Comparison of ENCODE assay signal across 8 mouse cellular contexts in genomic region chr10:60209237-60209636, GRCm38 (mm10). TPM values are rescaled to one million over a fixed set of nuclear protein-coding genes. Genes with fewer than 3 reads are reported as not detected.
A peak's percentile ranks its signal among the peaks of the same experiment; 100 is the strongest.
DNase-seq lines count a peak whose midpoint lies in the region; ATAC-seq and TF ChIP-seq lines count a peak whose summit lies in the region.

No protein-coding gene starts in this region.

- peak overlapping the region; percentile 14; the same call in 1 of the 2 replicates for H3K27ac ChIP-seq in neural tube, embryonic 13.5 days (replicated peaks)
- peak overlapping the region; percentile 32; the same call in 1 of the 2 replicates for H3K27ac ChIP-seq in hindbrain, embryonic 13.5 days
- H3K27ac ChIP-seq in limb, embryonic 15.5 days: peak overlapping the region; percentile 77

- peaks cover 60% of the 10 kb centered on the region for H3K4me1 ChIP-seq in neural tube, embryonic 13.5 days (replicated peaks)
- peaks cover 48% of the 10 kb centered on the region for H3K4me1 ChIP-seq in hindbrain, embryonic 13.5 days (replicated peaks)
- H3K4me1 ChIP-seq in limb, embryonic 15.5 days: peaks cover 45% of the 10 kb centered on the region

- no peak for ATAC-seq in neural tube, embryonic 13.5 days (ENCODE audit: low read depth)
- no peak for ATAC-seq in hindbrain, embryonic 13.5 days (ENCODE audit: low FRiP score)
- peak; percentile 41; the same call in 1 of the 2 replicates for ATAC-seq in limb, embryonic 15.5 days (ENCODE audit: insufficient number of reproducible peaks, low FRiP score, low TSS enrichment, low read depth)

- DNase-seq in neural tube, embryonic 10.5 days (ENCODE audit: extremely low spot score, low spot score): no peak
- DNase-seq in brain, embryonic 14.5 days (ENCODE audit: low read depth): peak; percentile 85
- peak; percentile 53 to 87 for DNase-seq in frontal cortex, adult 2 months (ENCODE audit: extremely low spot score in 1 of 2, low spot score in 1 of 2)
- no peak for DNase-seq in embryo, embryonic 11 days
- no peak for DNase-seq in thymus, postnatal 4 days

- no peak overlapping the region for H3K4me2 ChIP-seq in neural tube, embryonic 13.5 days
- H3K4me2 ChIP-seq in hindbrain, embryonic 13.5 days: no peak overlapping the region
- no peak overlapping the region for H3K4me2 ChIP-seq in limb, embryonic 15.5 days

- WGBS in neural tube, embryonic 13.5 days: 55% methylated on average over 5 of the region's 5 CpGs
- 56% methylated on average over 5 of the region's 5 CpGs for WGBS in hindbrain, embryonic 13.5 days
- 43% methylated on average over 5 of the region's 5 CpGs for WGBS in limb, embryonic 15.5 days

- H3K36me3 ChIP-seq in neural tube, embryonic 13.5 days: no peaks in the 10 kb centered on the region
- no peaks in the 10 kb centered on the region for H3K36me3 ChIP-seq in hindbrain, embryonic 13.5 days
- H3K36me3 ChIP-seq in limb, embryonic 15.5 days: no peaks in the 10 kb centered on the region

- no peak for TF ChIP-seq POLR2A in brain, embryonic 14.5 days (IDR thresholded peaks at IDR 0.05; ENCODE audit: borderline replicate concordance, extremely low read depth, insufficient read depth, insufficient read length, poor library complexity, severe bottlenecking)

- H3K9me3 ChIP-seq in neural tube, embryonic 13.5 days: no peaks in the 10 kb centered on the region
- H3K9me3 ChIP-seq in hindbrain, embryonic 13.5 days: no peaks in the 10 kb centered on the region
- no peaks in the 10 kb centered on the region for H3K9me3 ChIP-seq in limb, embryonic 15.5 days

- H3K9ac ChIP-seq in neural tube, embryonic 13.5 days: no peak overlapping the region
- H3K9ac ChIP-seq in hindbrain, embryonic 13.5 days: no peak overlapping the region
- H3K9ac ChIP-seq in limb, embryonic 15.5 days: no peak overlapping the region

- no peak overlapping the region for H3K4me3 ChIP-seq in neural tube, embryonic 13.5 days
- H3K4me3 ChIP-seq in hindbrain, embryonic 13.5 days: no peak overlapping the region
- no peak overlapping the region for H3K4me3 ChIP-seq in limb, embryonic 15.5 days

- no peaks in the 10 kb centered on the region for H3K27me3 ChIP-seq in neural tube, embryonic 13.5 days
- no peaks in the 10 kb centered on the region for H3K27me3 ChIP-seq in hindbrain, embryonic 13.5 days
- H3K27me3 ChIP-seq in limb, embryonic 15.5 days: no peaks in the 10 kb centered on the region

- no peak for TF ChIP-seq CTCF in brain, embryonic 14.5 days (IDR thresholded peaks at IDR 0.05; ENCODE audit: borderline replicate concordance, extremely low read depth, insufficient read depth, insufficient read length)

RNA-seq across cellular contexts. Expression of gene Chst3, which starts 9.8 kb away (rescaled TPM):
- polyA plus RNA-seq in neural tube, embryonic 13.5 days (2015; fragmentation: Nextera tagmentation; extraction: Ambion mirVana): 1.9 and 2.7 TPM in 2 replicates
- polyA plus RNA-seq in brain, embryonic 14.5 days (2012; rRNA removed): 3.1 and 4.6 TPM in 2 replicates
- polyA plus RNA-seq in frontal cortex, adult 2 months (2012; rRNA removed): 1.8 TPM in 2 replicates
- 1.8 and 2.0 TPM in 2 replicates for polyA plus RNA-seq in hindbrain, embryonic 13.5 days (2015; fragmentation: Nextera tagmentation; extraction: Ambion mirVana)
- 2.7 and 3.0 TPM in 2 replicates for polyA plus RNA-seq in limb, embryonic 15.5 days (2015; fragmentation: Nextera tagmentation; extraction: Ambion mirVana)

Comparison
In these comparisons a context has a peak if more than half of its experiments do, and no peak if none do; other contexts are left out.
1. H3K27ac ChIP-seq: peak in every context shown above with its lines; median percentile 77 in limb, embryonic 15.5 days; 32 in hindbrain, embryonic 13.5 days; 14 in neural tube, embryonic 13.5 days.
2. DNase-seq: peak in brain, embryonic 14.5 days (single experiment) and frontal cortex, adult 2 months (2 of 2); none in neural tube, embryonic 10.5 days (single experiment), embryo, embryonic 11 days (single experiment) and thymus, postnatal 4 days (single experiment).